Mouse (Mus musculus): ENCODE measurements around the gene Rheb. TPM values are rescaled to one million over a fixed set of nuclear protein-coding genes. Genes with fewer than 3 reads are reported as not detected.

Rheb gene
- polyA plus RNA-seq, 1 experiment from 2014 or later, result 252 TPM

DNA sequence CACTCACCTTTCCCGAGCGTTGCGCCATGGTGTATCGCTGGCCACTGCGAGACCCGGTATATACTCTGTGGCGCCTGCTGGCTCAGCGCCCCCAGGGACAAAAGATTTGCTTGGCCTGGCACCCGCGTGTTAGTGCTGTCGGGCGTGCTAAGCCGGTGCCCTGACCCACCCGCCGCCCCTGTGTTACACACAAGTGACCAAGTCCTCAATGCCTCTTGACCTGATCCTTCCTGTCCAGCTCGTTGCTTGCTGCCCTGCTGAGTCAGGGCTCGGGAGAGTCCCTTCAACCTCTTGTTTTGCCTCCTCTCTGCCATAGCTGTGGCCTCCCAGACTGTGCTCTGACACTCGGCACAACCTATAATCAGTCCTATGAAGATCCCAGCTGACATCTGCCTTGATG, 84.6 kb downstream of the Rheb start, which contains the start of gene Crygn:
Gene Crygn, minus strand, starts transcription at position 193 of the 400 bp plus-strand sequence.
- H3K4me2 ChIP-seq (ENCODE audit: low read length), result no peak within 1 kb of the TSS

DNA sequence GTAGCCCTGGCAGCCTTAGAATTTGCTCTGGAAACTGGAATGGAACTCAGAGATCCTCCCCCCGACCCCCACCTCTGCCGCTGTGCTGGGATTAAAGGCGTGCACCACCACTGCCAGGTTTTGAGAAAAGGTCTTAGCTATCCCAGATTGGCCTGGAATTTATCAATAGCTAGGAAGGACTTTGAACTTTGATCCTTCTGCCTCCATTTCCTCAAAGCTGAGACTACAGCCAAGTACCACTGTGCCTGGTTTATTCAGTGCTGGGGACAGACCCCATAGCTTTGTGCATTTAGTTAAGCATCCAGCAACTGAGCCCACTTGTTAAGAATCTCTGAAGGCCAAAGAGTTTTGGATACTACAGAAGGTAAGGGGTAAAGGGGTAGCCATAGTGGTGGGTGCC, 85.5 kb downstream of the Rheb start:
- Histone ChIP-seq H3K4me1 (replicated peaks; ENCODE audit: insufficient read depth, low read length) (peaks cover 17% of the 10 kb centered on the region; the same call in 1 of the 2 replicates), H3K36me3 (ENCODE audit: insufficient read depth, low read length) (no peaks in the 10 kb centered on the region), H3K9ac (ENCODE audit: low read depth, low read length) (no peak overlapping the region), H3K27me3 (ENCODE audit: insufficient read depth, low read length) (no peaks in the 10 kb centered on the region), H3K4me2 (ENCODE audit: low read length) (no peak overlapping the region), H3K9me3 (replicated peaks; ENCODE audit: low read length) (no peaks in the 10 kb centered on the region), H3K4me3 (replicated peaks; ENCODE audit: low read depth, low read length) (no peak overlapping the region), H3K27ac (no peak overlapping the region)
- ATAC-seq (replicated peaks; ENCODE audit: low FRiP score, low read depth), result no peak
- 74% methylated on average over 3 of the region's 3 CpGs for WGBS
- DNase-seq (ENCODE audit: low spot score), result no peak
- TF ChIP-seq CTCF (IDR thresholded peaks at IDR 0.05; ENCODE audit: low read depth), result no peak

More for the DNA sequence above, 84.6 kb downstream of the Rheb start, which contains the start of gene Crygn:
- Histone ChIP-seq H3K9ac (ENCODE audit: low read depth, low read length) (no peak within 1 kb of the TSS), H3K27ac (no peak within 1 kb of the TSS), H3K27me3 (ENCODE audit: insufficient read depth, low read length) (no peaks in the 10 kb centered on the region), H3K9me3 (replicated peaks; ENCODE audit: low read length) (no peaks in the 10 kb centered on the region), H3K4me3 (replicated peaks; ENCODE audit: low read depth, low read length) (no peak within 1 kb of the TSS), H3K4me1 (replicated peaks; ENCODE audit: insufficient read depth, low read length) (0 out of 2 replicates have a peak, but pooled peaks cover 10% of the 10 kb centered on the region), H3K36me3 (ENCODE audit: insufficient read depth, low read length) (no peaks in the 10 kb centered on the region)
- no peak for TF ChIP-seq CTCF (IDR thresholded peaks at IDR 0.05; ENCODE audit: low read depth)
- 46% methylated on average over 18 of the region's 18 CpGs for WGBS
- DNase-seq (ENCODE audit: low spot score) (no peak), ATAC-seq (replicated peaks; ENCODE audit: low FRiP score, low read depth) (peak; percentile 37; the same call in 1 of the 2 replicates)

Other genes with a start within 250 kb of the Rheb start
- gene Smarcd3, start 218.2 kb downstream of the Rheb start, polyA plus RNA-seq (2015; fragmentation: Nextera tagmentation; extraction: Ambion mirVana), result 16.4 and 19.7 TPM in 2 replicates
- gene Nub1, start 157.1 kb downstream of the Rheb start, polyA plus RNA-seq (2015; fragmentation: Nextera tagmentation; extraction: Ambion mirVana), result 35.2 and 35.3 TPM in 2 replicates
- gene Wdr86, start 111.9 kb downstream of the Rheb start, polyA plus RNA-seq (2015; fragmentation: Nextera tagmentation; extraction: Ambion mirVana), result 21.3 and 21.9 TPM in 2 replicates
- 5.8 and 7.1 TPM in 2 replicates for gene Crygn, start 84.6 kb downstream of the Rheb start, polyA plus RNA-seq (2015; fragmentation: Nextera tagmentation; extraction: Ambion mirVana)